Mouse (Mus musculus) forebrain, embryonic 16.5 days (tissue): ENCODE data around the gene Klhl5. TPM values are rescaled to one million over a fixed set of nuclear protein-coding genes. Genes with fewer than 3 reads are reported as not detected.

Experiments
- ATAC-seq: fragments of 200-750 bp; cut with Nextera tagmentation; 2 replicates; pipeline ENCODE4 v1.8.0; 2017; ENCODE audit warnings: mild to moderate bottlenecking, moderate library complexity
- H3K27ac ChIP-seq: fragments of 300-500 bp; sonication (generic); 2 replicates; pipeline ENCODE4 v1.5.1; 2014; ENCODE audit warnings: low read length, control low read depth
- H3K27me3 ChIP-seq: fragments of 300-500 bp; sonication (generic); replicated peaks from 2 replicates; pipeline ENCODE4 v1.6.1; 2014; ENCODE audit warnings: low read length; ENCODE audit not compliant: control insufficient read depth, insufficient read depth
- H3K36me3 ChIP-seq: fragments of 300-500 bp; sonication (generic); 2 replicates; pipeline ENCODE4 v1.6.1; 2014; ENCODE audit not compliant: control insufficient read depth, insufficient read depth
- H3K4me1 ChIP-seq: fragments of 300-500 bp; sonication (generic); replicated peaks from 2 replicates; pipeline ENCODE4 v1.6.1; 2014; ENCODE audit warnings: low read length; ENCODE audit not compliant: control insufficient read depth, insufficient read depth
- H3K4me2 ChIP-seq: fragments of 300-500 bp; sonication (generic); 2 replicates; pipeline ENCODE4 v1.6.1; 2014; ENCODE audit warnings: mild to moderate bottlenecking, low read length, control low read depth
- H3K4me3 ChIP-seq: fragments of 300-500 bp; sonication (generic); replicated peaks from 2 replicates; pipeline ENCODE4 v1.5.1; 2014; ENCODE audit warnings: mild to moderate bottlenecking, low read length, control low read depth
- H3K9ac ChIP-seq: fragments of 300-500 bp; sonication (generic); replicated peaks from 2 replicates; pipeline ENCODE4 v1.6.1; 2014; ENCODE audit warnings: low read depth, low read length, control low read depth
- H3K9me3 ChIP-seq: fragments of 300-500 bp; sonication (generic); 2 replicates; pipeline ENCODE4 v1.6.1; 2016; ENCODE audit warnings: low read length; ENCODE audit not compliant: control insufficient read depth
- WGBS: fragments of 180-500 bp; shearing (Covaris S2); extraction: QIAGEN DNeasy Blood & Tissue Kit; methylation state at CpG from one replicate; pipeline ENCODE4 v1.1.7; 2014; 5-methylcytosine and 5-hydroxymethylcytosine counted together
- polyA plus RNA-seq: library from polyadenylated mRNA; unstranded; fragments of >200 nt; fragmentation: Nextera tagmentation; extraction: Ambion mirVana; gene quantifications from 2 replicates; pipeline ENCODE4 v1.2.1, GENCODE M21; 2015

Klhl5 gene
- polyA plus RNA-seq, 1 experiment from 2014 or later, result 63.5 TPM

DNA sequence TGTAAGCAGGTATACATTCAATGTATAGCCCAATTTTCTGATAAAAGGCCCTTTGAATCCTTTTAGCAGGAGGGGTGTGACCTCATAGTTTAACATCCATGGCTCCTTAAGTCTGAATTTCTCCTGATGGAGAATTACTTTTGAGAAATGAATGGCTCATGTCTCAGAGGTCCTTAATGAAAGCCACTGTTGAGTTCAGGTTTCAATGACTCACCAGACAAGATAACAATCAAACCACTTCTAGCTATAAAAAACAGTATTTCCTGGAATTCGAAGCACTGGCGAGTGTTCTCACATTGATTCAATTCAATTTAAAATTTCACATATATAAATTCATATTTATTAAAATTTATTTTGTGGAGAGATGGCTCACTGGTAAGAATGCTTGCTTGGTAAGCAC, 21.1 kb downstream of the Klhl5 start:
- H3K27ac ChIP-seq, result no peak overlapping the region
- peaks cover 13% of the 10 kb centered on the region for H3K4me1 ChIP-seq
- no peaks in the 10 kb centered on the region for H3K27me3 ChIP-seq
- H3K36me3 ChIP-seq, result no peaks in the 10 kb centered on the region
- 50% methylated on average over 2 of the region's 2 CpGs for WGBS
- H3K4me2 ChIP-seq, result no peak overlapping the region
- no peak overlapping the region for H3K9ac ChIP-seq
- no peaks in the 10 kb centered on the region for H3K9me3 ChIP-seq
- H3K4me3 ChIP-seq, result no peak overlapping the region
- ATAC-seq, result no peak

GRCm38 (mm10) chr5:65130528-65131210, 23.3 kb downstream of the Klhl5 start:
- Histone ChIP-seq H3K9ac (peak overlapping the region; percentile 83), H3K4me3 (peak overlapping the region; percentile 77), H3K9me3 (no peaks in the 10 kb centered on the region), H3K27ac (peak overlapping the region; percentile 84), H3K4me2 (peak overlapping the region; percentile 72), H3K27me3 (no peaks in the 10 kb centered on the region), H3K36me3 (no peaks in the 10 kb centered on the region), H3K4me1 (peaks cover 19% of the 10 kb centered on the region)
- ATAC-seq, result peak; percentile 95
- under 1% methylated on average over 12 of the region's 12 CpGs for WGBS

DNA sequence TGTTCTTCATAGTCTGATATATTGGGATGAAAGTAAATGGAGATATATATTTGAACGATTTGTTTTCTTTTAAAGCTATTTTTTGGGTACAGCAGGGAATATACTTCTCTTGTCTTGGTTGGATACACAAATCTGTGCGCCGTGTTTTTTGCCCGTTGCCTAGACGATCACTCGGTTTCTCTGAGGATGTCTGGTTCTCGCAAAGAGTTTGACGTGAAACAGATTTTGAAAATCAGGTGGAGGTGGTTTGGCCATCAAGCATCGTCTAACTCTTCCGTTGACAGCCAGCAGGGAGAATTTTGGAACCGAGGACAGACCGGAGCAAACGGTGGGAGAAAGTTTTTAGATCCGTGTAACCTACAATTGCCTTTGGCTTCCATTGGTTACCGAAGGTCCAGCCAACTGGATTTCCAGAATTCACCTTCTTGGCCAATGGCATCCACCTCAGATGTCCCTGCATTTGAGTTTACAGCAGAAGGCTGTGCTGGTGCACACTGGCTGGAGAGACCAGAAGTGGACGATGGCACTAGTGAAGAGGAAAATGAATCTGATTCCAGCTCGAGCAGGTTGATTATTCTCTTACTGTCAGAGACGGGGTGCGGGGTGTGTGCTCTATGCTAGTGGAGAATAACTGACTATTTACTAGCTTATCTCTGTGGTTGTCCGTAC, 24.0 kb downstream of the Klhl5 start:
- peak overlapping the region; percentile 83 for H3K9ac ChIP-seq
- H3K27ac ChIP-seq, result peak overlapping the region; percentile 84
- H3K4me1 ChIP-seq, result peaks cover 26% of the 10 kb centered on the region
- H3K4me3 ChIP-seq, result peak overlapping the region; percentile 77
- peak overlapping the region; percentile 72 for H3K4me2 ChIP-seq
- ATAC-seq, result peak; percentile 37
- no peaks in the 10 kb centered on the region for H3K9me3 ChIP-seq
- no peaks in the 10 kb centered on the region for H3K36me3 ChIP-seq
- H3K27me3 ChIP-seq, result no peaks in the 10 kb centered on the region
- under 1% methylated on average over 20 of the region's 20 CpGs for WGBS

DNA sequence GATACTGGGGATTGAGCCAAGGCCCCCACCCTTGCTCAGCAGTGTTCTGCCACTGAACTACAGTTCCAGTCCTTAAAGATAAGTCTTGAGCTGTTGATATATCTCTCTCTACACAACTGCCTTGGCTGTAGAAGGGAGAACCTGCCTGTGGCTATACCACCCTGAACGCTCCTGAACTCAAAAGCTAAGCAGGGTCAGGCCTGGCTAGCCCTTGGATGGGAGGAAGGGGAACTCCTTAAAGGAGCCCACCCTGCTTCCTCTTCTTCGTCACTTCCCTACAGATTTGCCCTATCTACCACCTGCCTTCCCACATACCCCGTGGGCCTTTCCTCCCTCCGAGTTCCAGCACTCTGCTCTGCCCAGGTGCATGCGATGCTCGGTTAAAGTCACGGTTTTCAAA, 28.8 kb downstream of the Klhl5 start:
- no peaks in the 10 kb centered on the region for H3K27me3 ChIP-seq
- no peak overlapping the region for H3K9ac ChIP-seq
- H3K4me1 ChIP-seq, result peaks cover 22% of the 10 kb centered on the region
- no peak overlapping the region for H3K27ac ChIP-seq
- H3K4me2 ChIP-seq, result peak overlapping the region; percentile 17; the same call in 1 of the 2 replicates
- H3K36me3 ChIP-seq, result no peaks in the 10 kb centered on the region
- H3K9me3 ChIP-seq, result no peaks in the 10 kb centered on the region
- H3K4me3 ChIP-seq, result no peak overlapping the region
- ATAC-seq, result no peak
- 86% methylated on average over 7 of the region's 7 CpGs for whole genome bisulfite sequencing

- no peak for ATAC-seq
- no peaks in the 10 kb centered on the region for H3K9me3 ChIP-seq
- H3K4me3 ChIP-seq, result no peak overlapping the region
- peaks cover 1% of the 10 kb centered on the region; the same call in 1 of the 2 replicates for H3K36me3 ChIP-seq
- no peak overlapping the region for H3K27ac ChIP-seq
- WGBS, result 67% methylated on average over 6 of the region's 6 CpGs
- H3K4me2 ChIP-seq, result no peak overlapping the region
- peaks cover 22% of the 10 kb centered on the region for H3K4me1 ChIP-seq
- no peaks in the 10 kb centered on the region for H3K27me3 ChIP-seq
- H3K9ac ChIP-seq, result no peak overlapping the region
Observed at GRCm38 (mm10) chr5:65137073-65137472, 29.7 kb downstream of the Klhl5 start.

- Histone ChIP-seq H3K36me3 (peaks cover 18% of the 10 kb centered on the region), H3K27ac (no peak overlapping the region), H3K9me3 (no peaks in the 10 kb centered on the region), H3K4me3 (no peak overlapping the region), H3K4me1 (peaks cover 13% of the 10 kb centered on the region), H3K4me2 (no peak overlapping the region), H3K27me3 (no peaks in the 10 kb centered on the region), H3K9ac (no peak overlapping the region)
- ATAC-seq, result no peak
- WGBS, result 91% methylated on average over 8 of the region's 8 CpGs
Observed at GRCm38 (mm10) chr5:65141242-65141641, 33.9 kb downstream of the Klhl5 start.

DNA sequence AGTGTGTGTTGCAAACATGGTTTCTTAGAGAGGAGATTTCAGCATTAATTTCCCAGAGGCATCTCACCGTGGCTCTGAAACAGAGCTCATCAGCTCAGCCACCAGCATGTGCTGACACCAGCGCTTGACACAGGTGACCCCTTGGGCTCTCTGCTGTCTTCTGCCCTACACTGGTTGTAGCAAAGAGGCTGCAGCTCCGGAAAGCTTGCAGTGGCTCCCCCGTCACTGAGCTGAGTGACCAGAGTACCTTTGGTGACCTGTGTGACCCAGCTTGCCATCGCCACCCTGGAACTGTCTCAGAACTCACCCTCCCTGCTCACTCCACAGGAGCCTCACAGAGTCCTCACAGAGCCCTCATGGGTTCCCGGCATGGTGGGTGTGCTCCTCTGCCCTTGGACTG, 34.9 kb downstream of the Klhl5 start:
- peaks cover 19% of the 10 kb centered on the region for H3K36me3 ChIP-seq
- H3K4me3 ChIP-seq, result no peak overlapping the region
- no peak overlapping the region for H3K9ac ChIP-seq
- no peak overlapping the region for H3K27ac ChIP-seq
- no peaks in the 10 kb centered on the region for H3K27me3 ChIP-seq
- H3K4me1 ChIP-seq, result peaks cover 3% of the 10 kb centered on the region; the same call in 1 of the 2 replicates
- ATAC-seq, result no peak
- 84% methylated on average over 6 of the region's 6 CpGs for WGBS
- H3K4me2 ChIP-seq, result no peak overlapping the region
- no peaks in the 10 kb centered on the region for H3K9me3 ChIP-seq

DNA sequence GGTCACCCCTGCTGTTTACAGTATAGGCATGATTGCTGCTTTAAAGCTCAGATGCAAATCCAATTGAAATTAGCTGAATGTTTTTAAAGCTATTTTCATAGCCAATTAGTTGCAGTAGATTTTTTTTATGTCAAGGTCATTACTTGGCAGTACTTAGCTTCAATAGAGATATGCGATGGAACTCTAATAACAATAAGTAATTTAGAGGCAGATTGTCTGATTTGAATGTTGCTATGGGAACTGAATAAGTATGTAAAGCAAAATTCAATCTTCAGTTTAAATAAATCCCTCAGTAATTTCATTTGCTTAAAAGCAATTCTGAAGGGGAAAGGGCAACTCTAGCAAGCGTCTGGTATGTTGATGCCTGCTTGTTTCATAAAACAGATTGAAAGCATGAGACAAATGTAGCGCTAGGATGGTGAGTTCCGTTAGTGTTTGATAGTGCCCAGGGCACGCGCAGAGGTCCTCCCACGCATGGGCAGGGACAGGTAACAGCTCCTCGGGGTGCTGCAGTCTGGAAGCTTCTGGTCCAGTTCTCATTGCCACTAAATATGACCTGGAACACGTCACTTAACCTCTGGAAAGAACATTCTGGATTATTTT, 38.3 kb downstream of the Klhl5 start:
- no peak overlapping the region for H3K9ac ChIP-seq
- H3K4me2 ChIP-seq, result no peak overlapping the region
- H3K27me3 ChIP-seq, result no peaks in the 10 kb centered on the region
- no peak overlapping the region for H3K4me3 ChIP-seq
- H3K36me3 ChIP-seq, result peaks cover 37% of the 10 kb centered on the region
- peak overlapping the region; percentile 56 for H3K27ac ChIP-seq
- H3K4me1 ChIP-seq, result peaks cover 2% of the 10 kb centered on the region; the same call in 1 of the 2 replicates
- ATAC-seq, result peak; percentile 53
- no peaks in the 10 kb centered on the region for H3K9me3 ChIP-seq
- WGBS, result 67% methylated on average over 9 of the region's 9 CpGs

DNA sequence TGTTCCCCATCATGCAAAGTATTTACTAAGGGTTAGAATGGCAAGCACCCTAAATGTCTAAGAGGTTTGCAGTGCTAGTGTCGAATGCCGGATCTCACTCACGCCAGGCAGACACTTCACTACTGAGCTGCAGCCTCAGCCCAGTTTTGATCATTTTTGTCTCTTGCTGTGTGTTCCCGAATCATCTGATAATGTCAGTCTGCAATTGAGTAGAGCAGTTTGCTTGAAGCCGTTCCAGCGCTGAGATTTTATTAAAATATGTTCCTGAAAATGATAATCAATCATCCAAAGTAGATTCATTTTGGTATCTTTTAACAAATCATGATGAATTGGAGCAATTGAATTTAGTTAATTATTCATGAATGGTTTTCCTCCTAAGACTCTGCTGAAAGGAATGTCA, 39.4 kb downstream of the Klhl5 start:
- H3K4me2 ChIP-seq, result no peak overlapping the region
- H3K4me1 ChIP-seq, result peaks cover 2% of the 10 kb centered on the region; the same call in 1 of the 2 replicates
- no peaks in the 10 kb centered on the region for H3K9me3 ChIP-seq
- H3K27me3 ChIP-seq, result no peaks in the 10 kb centered on the region
- H3K9ac ChIP-seq, result no peak overlapping the region
- 88% methylated on average over 6 of the region's 6 CpGs for WGBS
- H3K4me3 ChIP-seq, result no peak overlapping the region
- no peak for ATAC-seq
- H3K27ac ChIP-seq, result no peak overlapping the region
- peaks cover 37% of the 10 kb centered on the region for H3K36me3 ChIP-seq
